Mouse (Mus musculus) C2C12 (cell line): ENCODE results near the gene Arhgef12. TPM values are rescaled to one million over a fixed set of nuclear protein-coding genes. Genes with fewer than 3 reads are reported as not detected.
"Not testable (repeated sequence)": the region's sequence is repeated elsewhere in the genome, so short reads cannot be mapped to it uniquely, and the experiment has no call there.

Experiments
- H3K27me3 ChIP-seq: one replicate; pipeline ENCODE4 v1.6.1; 2011; ENCODE audit not compliant: control insufficient read depth, insufficient read depth, insufficient read length
- H3K36me3 ChIP-seq: one replicate; pipeline ENCODE4 v1.6.1; 2011; ENCODE audit not compliant: control insufficient read depth, insufficient read depth
- H3K4me3 ChIP-seq: one replicate; pipeline ENCODE4 v1.5.1; 2011; ENCODE audit warnings: mild to moderate bottlenecking, control low read depth; ENCODE audit not compliant: poor library complexity, insufficient read depth, severe bottlenecking
- H3K79me2 ChIP-seq: one replicate; pipeline ENCODE4 v1.6.1; 2011; ENCODE audit not compliant: control insufficient read depth, insufficient read depth
- H3K79me3 ChIP-seq: one replicate; pipeline ENCODE4 v1.6.1; 2011; ENCODE audit warnings: low read depth, control low read depth
- H3ac ChIP-seq: one replicate; pipeline ENCODE3; 2011; ENCODE audit warnings: low read depth; ENCODE audit not compliant: control insufficient read depth, insufficient read length
- CEBPB ChIP-seq: IDR thresholded peaks from one replicate; pipeline ENCODE4 v1.6.1; 2011; ENCODE audit warnings: low read depth, mild to moderate bottlenecking, control low read depth, moderate library complexity
- CTCF ChIP-seq: IDR thresholded peaks from one replicate; pipeline ENCODE4 v1.5.1; 2011; ENCODE audit not compliant: control insufficient read depth, insufficient read depth, insufficient read length
- FOSL1 ChIP-seq: IDR thresholded peaks from one replicate; pipeline ENCODE4 v1.8.0; 2011; ENCODE audit warnings: mild to moderate bottlenecking, low read length; ENCODE audit not compliant: poor library complexity, insufficient read depth, severe bottlenecking
- MAX ChIP-seq: IDR thresholded peaks from one replicate; pipeline ENCODE4 v1.6.1; 2011; ENCODE audit warnings: mild to moderate bottlenecking, control low read depth
- MYOD1 ChIP-seq: IDR thresholded peaks from one replicate; pipeline ENCODE4 v1.6.1; 2011; ENCODE audit warnings: low read depth; ENCODE audit not compliant: control insufficient read depth, insufficient read length
- MYOG ChIP-seq: IDR thresholded peaks from one replicate; pipeline ENCODE4 v1.6.1; 2011; ENCODE audit not compliant: control insufficient read depth, insufficient read length; ENCODE audit errors: extremely low read depth
- USF1 ChIP-seq: IDR thresholded peaks from one replicate; pipeline ENCODE4 v1.6.1; 2011; ENCODE audit warnings: low read depth, mild to moderate bottlenecking, control low read depth, moderate library complexity
- polyA plus RNA-seq: library from polyadenylated mRNA; unstranded; fragments of >200 nt; fragmentation: generic; extraction: Trizol; gene quantifications from one replicate; pipeline ENCODE4 v1.2.1, GENCODE M21; 2012; ENCODE audit warnings: missing spikeins

The Arhgef12 gene
- polyA plus RNA-seq, 1 experiment, result 13.8 TPM

DNA sequence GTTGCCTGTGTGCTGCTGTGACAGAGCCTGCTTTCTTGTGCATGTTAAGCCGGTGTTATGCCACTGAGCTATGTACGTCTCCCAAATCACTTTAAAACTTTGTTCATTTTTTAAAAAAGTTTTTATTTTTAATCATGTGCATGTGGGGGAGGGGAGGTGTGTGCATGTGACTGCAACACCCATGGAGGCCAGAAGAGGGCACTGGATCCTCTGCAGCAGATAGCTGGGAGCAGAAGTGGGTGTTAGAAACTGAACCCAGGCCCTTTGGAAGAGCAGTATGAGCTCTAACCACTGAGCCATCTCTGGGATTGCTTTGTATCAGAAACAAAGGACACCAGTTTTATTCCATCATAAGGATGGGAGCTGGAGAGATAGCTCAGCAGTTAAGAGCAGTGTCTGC, 23.6 kb upstream of the Arhgef12 start:
- TF ChIP-seq CEBPB, result no peak
- no peak for TF ChIP-seq MYOD1
- no peak for TF ChIP-seq MAX
- TF ChIP-seq USF1, result no peak
- TF ChIP-seq CTCF, result no peak
- TF ChIP-seq FOSL1, result no peak
- TF ChIP-seq MYOG, result no peak
- H3ac ChIP-seq, result no peak overlapping the region
- peaks cover 12% of the 10 kb centered on the region for H3K27me3 ChIP-seq
- H3K36me3 ChIP-seq, result no peaks in the 10 kb centered on the region
- no peaks in the 10 kb centered on the region for H3K79me2 ChIP-seq
- H3K4me3 ChIP-seq, result no peak overlapping the region
- H3K79me3 ChIP-seq, result no peaks in the 10 kb centered on the region

- Histone ChIP-seq H3K79me3 (no peaks in the 10 kb centered on the region), H3K79me2 (no peaks in the 10 kb centered on the region), H3K4me3 (no peak overlapping the region), H3K27me3 (peaks cover 11% of the 10 kb centered on the region), H3ac (no peak overlapping the region), H3K36me3 (no peaks in the 10 kb centered on the region)
- TF ChIP-seq MYOD1 (no peak), MYOG (no peak), FOSL1 (no peak), CEBPB (no peak), USF1 (no peak), CTCF (no peak), MAX (no peak)
These were observed 20.2 kb upstream of the Arhgef12 start for GRCm38 (mm10) chr9:43127101-43127787.

GRCm38 (mm10) chr9:43122379-43122778, 15.3 kb upstream of the Arhgef12 start:
- TF ChIP-seq MYOD1, result no peak
- no peak for TF ChIP-seq MYOG
- no peak for TF ChIP-seq USF1
- TF ChIP-seq CTCF, result no peak
- TF ChIP-seq FOSL1, result no peak
- no peak for TF ChIP-seq CEBPB
- TF ChIP-seq MAX, result no peak
- Histone ChIP-seq H3K36me3 (no peaks in the 10 kb centered on the region), H3ac (no peak overlapping the region), H3K79me3 (no peaks in the 10 kb centered on the region), H3K4me3 (no peak overlapping the region), H3K27me3 (peaks cover 10% of the 10 kb centered on the region), H3K79me2 (no peaks in the 10 kb centered on the region)

DNA sequence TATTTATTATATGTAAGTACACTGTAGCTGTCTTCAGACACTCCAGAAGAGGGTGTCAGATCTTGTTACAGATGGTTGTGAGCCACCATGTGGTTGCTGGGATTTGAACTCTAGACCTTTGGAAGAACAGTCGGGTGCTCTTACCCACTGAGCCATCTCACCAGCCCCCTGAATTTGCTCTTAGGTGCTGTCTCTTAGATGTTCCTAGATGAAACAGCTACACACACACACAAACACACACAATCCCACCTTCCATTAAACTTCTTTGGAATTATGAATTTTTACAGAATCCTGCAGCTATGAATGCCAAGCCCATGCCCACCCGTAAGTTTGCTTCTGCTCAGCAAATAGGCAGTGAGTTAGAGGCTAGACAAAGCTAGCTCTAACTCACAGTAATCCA, 14.9 kb upstream of the Arhgef12 start:
- not testable (repeated sequence) for H3K4me3 ChIP-seq, H3K27me3 ChIP-seq, H3K36me3 ChIP-seq, H3K79me3 ChIP-seq, H3ac ChIP-seq, H3K79me2 ChIP-seq

DNA sequence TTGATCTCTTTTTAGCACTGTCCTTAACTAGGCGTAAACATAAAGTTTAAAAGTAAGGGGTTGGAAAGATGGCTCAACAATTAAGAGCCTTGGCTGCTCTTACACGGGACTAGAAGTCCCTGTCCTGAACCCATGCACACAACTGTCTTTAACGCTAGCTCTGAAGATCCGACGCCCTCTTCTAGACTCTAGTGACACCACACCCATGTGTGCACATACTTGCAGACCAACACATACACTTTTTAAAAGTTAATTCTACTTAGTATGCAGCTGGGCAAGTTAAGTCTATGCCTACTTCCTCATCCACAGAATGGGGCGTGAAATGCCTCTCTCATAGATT, 9.9 kb upstream of the Arhgef12 start:
- Histone ChIP-seq H3K36me3 (no peaks in the 10 kb centered on the region), H3K79me3 (no peaks in the 10 kb centered on the region), H3K79me2 (no peaks in the 10 kb centered on the region), H3K27me3 (peaks cover 5% of the 10 kb centered on the region), H3K4me3 (no peak overlapping the region), H3ac (no peak overlapping the region)
- TF ChIP-seq CTCF, result no peak
- TF ChIP-seq MAX, result no peak
- no peak for TF ChIP-seq FOSL1
- TF ChIP-seq CEBPB, result no peak
- no peak for TF ChIP-seq MYOD1
- no peak for TF ChIP-seq USF1
- TF ChIP-seq MYOG, result no peak

GRCm38 (mm10) chr9:43116134-43116996, 9.3 kb upstream of the Arhgef12 start, which contains the start of gene Tmem136:
Gene Tmem136 (minus strand): TSS chr9:43116570.
- no peaks in the 10 kb centered on the region for H3K79me2 ChIP-seq
- no peak within 1 kb of the TSS for H3ac ChIP-seq
- H3K27me3 ChIP-seq, result peaks cover 5% of the 10 kb centered on the region
- no peaks in the 10 kb centered on the region for H3K79me3 ChIP-seq
- no peaks in the 10 kb centered on the region for H3K36me3 ChIP-seq
- TF ChIP-seq CTCF (no peak), FOSL1 (no peak), MAX (no peak), MYOG (no peak), MYOD1 (no peak), CEBPB (no peak), USF1 (no peak)
- H3K4me3 ChIP-seq, result no peak within 1 kb of the TSS
